Mouse (Mus musculus) hindbrain, embryonic 11.5 days (tissue): ENCODE measurements around the gene Arg2. TPM values are rescaled to one million over a fixed set of nuclear protein-coding genes. Genes with fewer than 3 reads are reported as not detected.

ENCODE experiments used
- ATAC-seq: fragments of 200-750 bp; cut with Nextera tagmentation; 2 replicates; pipeline ENCODE4 v1.8.0; 2017; ENCODE audit warnings: mild to moderate bottlenecking, moderate TSS enrichment, moderate library complexity; ENCODE audit not compliant: low FRiP score
- DNase-seq: peaks from one replicate; pipeline ENCODE4 v3.0.0-alpha.2; 2015; ENCODE audit warnings: low spot score
- H3K27ac ChIP-seq: fragments of 300-500 bp; sonication (generic); 2 replicates; pipeline ENCODE4 v1.5.1; 2014; ENCODE audit warnings: mild to moderate bottlenecking, low read depth, low read length
- H3K27me3 ChIP-seq: fragments of 300-500 bp; sonication (generic); 2 replicates; pipeline ENCODE4 v1.6.1; 2014; ENCODE audit warnings: mild to moderate bottlenecking, low read length, moderate library complexity, mixed read lengths; ENCODE audit not compliant: control insufficient read depth, insufficient read depth
- H3K36me3 ChIP-seq: fragments of 300-500 bp; sonication (generic); 2 replicates; pipeline ENCODE4 v1.6.1; 2014; ENCODE audit warnings: mild to moderate bottlenecking, low read length, moderate library complexity, mixed read lengths; ENCODE audit not compliant: control insufficient read depth, insufficient read depth
- H3K4me1 ChIP-seq: fragments of 300-500 bp; sonication (generic); replicated peaks from 2 replicates; pipeline ENCODE4 v1.6.1; 2014; ENCODE audit warnings: low read length, mixed read lengths; ENCODE audit not compliant: control insufficient read depth, insufficient read depth
- H3K4me2 ChIP-seq: fragments of 300-500 bp; sonication (generic); replicated peaks from 2 replicates; pipeline ENCODE4 v1.6.1; 2014; ENCODE audit warnings: mild to moderate bottlenecking, low read depth, low read length
- H3K4me3 ChIP-seq: fragments of 300-500 bp; sonication (generic); 2 replicates; pipeline ENCODE4 v1.5.1; 2014; ENCODE audit warnings: low read depth, low read length
- H3K9ac ChIP-seq: fragments of 300-500 bp; sonication (generic); 2 replicates; pipeline ENCODE4 v1.6.1; 2014; ENCODE audit warnings: low read depth, low read length
- H3K9me3 ChIP-seq: fragments of 300-500 bp; sonication (generic); 2 replicates; pipeline ENCODE4 v1.6.1; 2016; ENCODE audit warnings: low read length; ENCODE audit not compliant: control insufficient read depth
- WGBS: fragments of 180-500 bp; shearing (Covaris S2); extraction: QIAGEN DNeasy Blood & Tissue Kit; methylation state at CpG from one replicate; pipeline ENCODE4 v1.1.7; 2014; 5-methylcytosine and 5-hydroxymethylcytosine counted together
- polyA plus RNA-seq: library from polyadenylated mRNA; unstranded; fragments of >200 nt; fragmentation: Nextera tagmentation; extraction: Ambion mirVana; gene quantifications from 2 replicates; pipeline ENCODE4 v1.2.1, GENCODE M21; 2014

Gene Arg2
- polyA plus RNA-seq, 1 experiment from 2014 or later = 7.9 TPM

DNA sequence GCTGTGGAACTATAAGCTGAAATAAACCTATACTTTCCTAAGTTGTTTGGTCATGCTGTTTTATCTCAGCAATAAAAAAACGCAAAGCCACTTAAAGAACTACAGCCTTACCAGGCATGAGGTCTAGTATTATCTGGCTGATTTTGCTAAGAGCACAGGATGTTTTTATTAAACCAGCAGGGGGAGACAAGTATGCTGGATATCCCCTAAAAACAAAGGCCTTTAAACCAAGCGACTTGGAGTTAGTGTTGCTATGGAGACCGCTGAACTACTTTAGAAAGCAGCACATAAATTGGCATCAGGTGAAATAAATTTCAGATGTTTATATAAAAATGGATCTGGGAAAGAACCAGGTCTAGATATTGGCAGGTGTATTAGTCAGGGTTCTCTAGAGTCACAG is 7.8 kb upstream of the Arg2 start:
- no peaks in the 10 kb centered on the region for H3K27me3 ChIP-seq
- WGBS = 39% methylated on average over 3 of the region's 3 CpGs
- H3K4me1 ChIP-seq = no peaks in the 10 kb centered on the region
- DNase-seq (peak; percentile 19), ATAC-seq (no peak)
- no peak overlapping the region for H3K27ac ChIP-seq
- no peak overlapping the region for H3K4me2 ChIP-seq
- H3K9me3 ChIP-seq = no peaks in the 10 kb centered on the region
- H3K4me3 ChIP-seq = no peak overlapping the region
- no peaks in the 10 kb centered on the region for H3K36me3 ChIP-seq
- no peak overlapping the region for H3K9ac ChIP-seq

DNA sequence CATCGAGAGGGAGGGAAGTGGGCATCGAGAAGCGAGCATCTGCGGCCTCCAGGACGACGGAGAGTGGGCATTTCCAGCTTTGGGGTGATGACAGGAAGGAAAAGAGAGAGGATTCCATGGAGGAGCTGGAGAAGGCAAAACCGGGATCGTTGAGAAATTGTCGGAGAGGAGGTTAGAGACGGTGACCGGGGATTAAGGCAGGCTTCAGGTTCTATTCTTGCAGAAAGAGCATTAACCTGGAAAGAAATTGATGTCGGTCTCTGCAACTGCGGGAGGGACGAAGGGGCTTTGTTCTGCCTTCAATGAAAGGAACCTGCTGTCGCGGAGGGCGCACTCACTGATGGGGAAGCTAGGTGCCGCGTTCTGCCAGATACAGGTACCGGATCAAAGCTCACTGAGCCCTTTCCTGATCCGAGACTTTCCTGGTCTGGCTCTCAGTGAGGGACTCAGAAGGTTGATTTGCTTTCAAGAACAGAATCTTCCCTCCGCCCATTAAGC is 650 bp downstream of the Arg2 start:
- H3K9me3 ChIP-seq = no peaks in the 10 kb centered on the region
- peak overlapping the region; percentile 36 for H3K4me3 ChIP-seq
- H3K27me3 ChIP-seq = peaks cover 25% of the 10 kb centered on the region
- peak; percentile 57 for DNase-seq
- no peak overlapping the region for H3K27ac ChIP-seq
- H3K9ac ChIP-seq = peak overlapping the region; percentile 45; the same call in 1 of the 2 replicates
- WGBS = 1% methylated on average over 22 of the region's 22 CpGs
- no peaks in the 10 kb centered on the region for H3K36me3 ChIP-seq
- peak overlapping the region; percentile 69 for H3K4me2 ChIP-seq
- ATAC-seq = no peak
- peaks cover 2% of the 10 kb centered on the region; the same call in 1 of the 2 replicates for H3K4me1 ChIP-seq

DNA sequence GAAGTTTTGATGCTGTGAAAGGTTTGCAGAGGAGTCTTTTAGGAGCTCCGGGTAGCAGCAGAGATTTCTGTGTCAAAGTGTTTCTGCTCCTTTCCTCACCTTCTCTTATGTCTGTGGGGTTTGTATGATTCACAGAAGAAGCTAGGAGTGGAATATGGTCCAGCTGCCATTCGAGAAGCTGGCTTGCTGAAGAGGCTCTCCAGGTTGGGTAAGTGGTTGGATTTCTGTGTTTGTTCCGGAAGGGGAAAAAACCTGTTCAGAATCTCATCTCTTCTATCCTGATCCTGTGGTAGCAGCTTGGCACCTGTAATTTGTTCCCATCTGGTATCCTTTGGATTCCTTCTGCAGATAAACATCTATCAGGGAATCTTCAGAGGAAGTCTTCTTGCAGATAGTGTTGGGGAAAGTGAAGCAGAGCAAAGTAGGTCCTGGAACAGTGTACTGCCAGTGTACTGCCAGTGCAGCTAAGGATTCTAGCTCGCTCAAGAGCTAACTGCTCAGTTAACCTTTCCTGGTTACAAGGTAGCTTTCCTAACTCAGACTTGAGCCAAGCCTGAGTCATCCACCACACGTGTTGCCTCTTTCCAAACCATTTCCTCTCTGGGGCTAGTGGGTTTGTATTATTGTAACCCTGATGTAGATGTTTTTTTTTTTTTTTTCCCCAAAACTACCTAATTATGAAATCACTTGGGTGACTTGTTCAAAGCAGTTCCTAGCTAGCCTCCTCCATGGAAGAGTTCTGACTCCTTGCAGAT is 1.3 kb downstream of the Arg2 start:
- H3K9ac ChIP-seq = no peak overlapping the region
- 23% methylated on average over 5 of the region's 5 CpGs for WGBS

DNA sequence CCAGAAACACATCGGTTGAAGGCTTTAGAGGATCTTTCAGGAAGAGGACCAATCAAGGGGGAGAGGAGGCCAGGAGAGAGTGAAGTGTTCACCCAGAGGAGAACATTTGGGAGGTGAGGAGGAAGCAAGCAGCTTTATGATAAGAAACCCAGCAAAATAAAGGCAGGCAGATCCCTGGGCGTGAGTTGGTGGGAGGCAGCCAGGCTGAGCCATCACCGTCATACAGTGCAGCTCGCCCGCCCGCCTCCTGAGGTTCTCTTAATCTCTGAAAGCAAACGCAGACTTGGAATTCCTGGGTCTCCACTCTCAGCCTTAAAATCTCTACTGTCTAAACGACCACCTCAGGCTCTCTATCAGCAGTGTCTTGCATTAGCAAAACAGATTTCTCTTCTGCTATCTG is 4.1 kb downstream of the Arg2 start:
- H3K36me3 ChIP-seq = no peaks in the 10 kb centered on the region
- ATAC-seq (no peak), DNase-seq (no peak)
- 43% methylated on average over 8 of the region's 8 CpGs for WGBS
- no peak overlapping the region for H3K4me2 ChIP-seq
- H3K4me3 ChIP-seq = no peak overlapping the region
- no peaks in the 10 kb centered on the region for H3K9me3 ChIP-seq
- peaks cover 25% of the 10 kb centered on the region for H3K27me3 ChIP-seq
- H3K27ac ChIP-seq = no peak overlapping the region
- peaks cover 2% of the 10 kb centered on the region; the same call in 1 of the 2 replicates for H3K4me1 ChIP-seq
- H3K9ac ChIP-seq = no peak overlapping the region

More for the DNA sequence above, 1.3 kb downstream of the Arg2 start:
- ATAC-seq = no peak
- Histone ChIP-seq H3K36me3 (no peaks in the 10 kb centered on the region), H3K4me1 (peaks cover 2% of the 10 kb centered on the region; the same call in 1 of the 2 replicates), H3K4me2 (peak overlapping the region; percentile 69; the same call in 1 of the 2 replicates), H3K4me3 (peak overlapping the region; percentile 36), H3K27ac (no peak overlapping the region), H3K9me3 (no peaks in the 10 kb centered on the region), H3K27me3 (peaks cover 25% of the 10 kb centered on the region)
- peak; percentile 8 for DNase-seq

DNA sequence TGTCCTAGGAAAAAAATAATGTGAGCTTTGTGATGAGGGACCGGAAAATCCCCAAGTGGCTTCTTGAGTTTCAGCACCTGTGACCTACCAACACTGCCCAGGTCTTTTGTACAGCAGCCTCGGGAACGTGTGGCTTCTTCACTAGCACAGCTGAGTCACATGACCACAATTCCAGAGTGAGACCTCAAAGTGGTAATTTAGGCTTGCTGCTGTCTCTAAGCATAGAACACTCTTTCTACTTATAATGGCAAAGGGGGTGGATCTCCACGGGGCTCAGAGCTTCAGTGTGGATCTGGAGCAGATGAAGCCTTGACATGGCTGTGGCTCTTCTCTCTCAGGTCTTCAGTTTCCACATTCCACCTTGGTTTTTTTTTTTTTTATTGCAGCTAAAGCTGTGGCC is 4.5 kb downstream of the Arg2 start:
- Histone ChIP-seq H3K27me3 (peaks cover 25% of the 10 kb centered on the region), H3K9ac (no peak overlapping the region), H3K4me2 (no peak overlapping the region), H3K4me3 (no peak overlapping the region), H3K27ac (no peak overlapping the region), H3K36me3 (no peaks in the 10 kb centered on the region), H3K9me3 (no peaks in the 10 kb centered on the region), H3K4me1 (peaks cover 2% of the 10 kb centered on the region; the same call in 1 of the 2 replicates)
- ATAC-seq (no peak), DNase-seq (no peak)
- WGBS = 50% methylated on average over 4 of the region's 4 CpGs

DNA sequence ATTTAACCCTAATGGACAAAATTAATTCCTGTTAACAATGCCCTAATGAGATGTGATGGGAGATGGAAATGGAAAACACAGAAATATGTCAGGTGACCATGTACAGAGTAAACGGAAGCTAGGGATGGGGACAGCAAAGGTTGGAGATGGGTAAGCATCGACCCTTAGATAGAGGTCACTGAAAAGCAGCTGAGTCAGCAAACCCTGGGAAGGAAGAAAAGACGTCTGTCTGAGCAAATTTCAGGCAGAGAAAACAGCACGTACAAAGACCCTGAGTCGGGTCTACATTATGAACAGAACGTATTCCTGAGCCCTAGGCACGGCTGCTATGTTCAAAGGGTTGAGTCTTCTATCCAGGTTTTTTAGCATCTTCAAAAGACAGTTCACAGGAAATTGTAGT is 6.4 kb downstream of the Arg2 start:
- WGBS = 67% methylated on average over 7 of the region's 7 CpGs
- no peak for ATAC-seq
- no peak overlapping the region for H3K27ac ChIP-seq
- no peak for DNase-seq
- no peak overlapping the region for H3K4me3 ChIP-seq
- peaks cover 8% of the 10 kb centered on the region for H3K27me3 ChIP-seq
- no peaks in the 10 kb centered on the region for H3K36me3 ChIP-seq
- H3K9ac ChIP-seq = no peak overlapping the region
- H3K9me3 ChIP-seq = no peaks in the 10 kb centered on the region
- no peaks in the 10 kb centered on the region for H3K4me1 ChIP-seq
- H3K4me2 ChIP-seq = no peak overlapping the region

DNA sequence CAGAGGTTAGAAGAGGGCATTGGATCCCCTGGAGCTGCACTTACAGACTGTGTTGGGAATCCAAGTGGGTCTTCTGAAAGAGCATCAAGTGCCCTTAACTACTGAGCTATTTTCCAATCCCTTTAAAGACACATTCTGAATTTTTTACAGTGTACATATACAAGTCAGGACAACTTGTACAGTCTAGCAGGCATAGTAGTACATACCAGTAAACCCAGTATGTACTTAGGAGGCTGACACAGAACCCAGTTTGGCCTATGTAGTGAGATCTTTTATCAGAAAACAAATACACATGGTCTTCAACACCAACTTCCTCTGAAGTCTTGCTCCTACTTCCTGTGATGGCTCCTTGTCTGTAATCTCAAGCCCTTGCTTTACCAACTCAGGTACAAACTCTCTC is 8.4 kb downstream of the Arg2 start:
- no peaks in the 10 kb centered on the region for H3K4me1 ChIP-seq
- no peaks in the 10 kb centered on the region for H3K36me3 ChIP-seq
- H3K9me3 ChIP-seq = no peaks in the 10 kb centered on the region
- no peak overlapping the region for H3K9ac ChIP-seq
- no peak overlapping the region for H3K4me2 ChIP-seq
- H3K27ac ChIP-seq = no peak overlapping the region
- H3K4me3 ChIP-seq = no peak overlapping the region
- DNase-seq (no peak), ATAC-seq (no peak)
- no peaks in the 10 kb centered on the region for H3K27me3 ChIP-seq

DNA sequence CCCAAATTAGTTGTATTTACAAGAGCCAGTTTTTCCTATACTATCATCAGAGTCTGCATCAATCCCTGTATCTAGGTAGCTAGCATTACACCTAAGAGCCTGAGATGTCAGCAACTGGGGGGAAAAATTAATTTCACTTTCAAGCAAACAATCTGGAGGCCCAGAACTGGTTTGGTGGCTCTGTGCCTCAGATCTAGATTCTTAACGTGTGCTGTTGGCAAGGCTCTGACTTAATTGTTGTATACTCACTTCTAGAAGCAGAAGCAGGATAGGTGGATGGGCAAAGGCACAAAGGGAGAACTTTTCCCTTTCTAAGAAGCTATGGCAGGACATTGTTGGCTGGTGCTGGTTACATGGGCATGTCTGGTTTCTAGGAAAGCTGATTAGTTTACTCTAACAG is 8.8 kb downstream of the Arg2 start:
- WGBS = 67% methylated on average over 1 of the region's 1 CpGs
- Histone ChIP-seq H3K27me3 (no peaks in the 10 kb centered on the region), H3K4me2 (no peak overlapping the region), H3K27ac (no peak overlapping the region), H3K4me3 (no peak overlapping the region), H3K9ac (no peak overlapping the region), H3K4me1 (no peaks in the 10 kb centered on the region), H3K9me3 (no peaks in the 10 kb centered on the region), H3K36me3 (no peaks in the 10 kb centered on the region)
- ATAC-seq (no peak), DNase-seq (no peak)

DNA sequence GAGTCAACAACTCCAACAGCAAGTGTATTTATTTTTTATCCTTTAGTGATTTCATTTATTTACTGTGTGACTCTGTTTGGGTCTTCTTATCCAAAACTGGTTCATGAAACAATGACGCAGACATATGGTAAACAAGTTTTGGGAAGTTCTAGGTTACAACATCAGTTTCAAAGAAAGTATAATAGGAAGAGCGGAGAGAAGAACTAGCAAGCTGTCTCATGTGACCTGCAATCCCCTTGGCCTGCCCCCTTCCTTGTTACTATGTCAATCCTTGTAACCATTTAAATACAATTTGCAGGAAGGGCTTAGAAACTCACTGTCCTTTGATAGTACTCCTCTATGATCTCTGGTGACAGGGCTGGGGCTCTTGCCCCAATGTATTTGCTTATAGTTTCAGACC is 10.2 kb downstream of the Arg2 start:
- Histone ChIP-seq H3K4me2 (no peak overlapping the region), H3K9me3 (no peaks in the 10 kb centered on the region), H3K9ac (no peak overlapping the region), H3K27me3 (no peaks in the 10 kb centered on the region), H3K4me1 (no peaks in the 10 kb centered on the region), H3K36me3 (no peaks in the 10 kb centered on the region), H3K27ac (no peak overlapping the region), H3K4me3 (no peak overlapping the region)
- ATAC-seq (no peak), DNase-seq (no peak)
- WGBS = 88% methylated on average over 2 of the region's 2 CpGs
